Mouse (Mus musculus) bone marrow, adult 2 months (tissue): ENCODE data around the gene Tnfaip3. TPM values are rescaled to one million over a fixed set of nuclear protein-coding genes. Genes with fewer than 3 reads are reported as not detected.

Experiments used
- H3K27ac ChIP-seq: fragments of 200-500 bp; 2 replicates; pipeline ENCODE4 v1.5.1; 2012; ENCODE audit warnings: low read depth, mild to moderate bottlenecking, control low read depth, inconsistent platforms, low read length; ENCODE audit not compliant: control insufficient read depth, poor library complexity, insufficient read depth
- H3K4me1 ChIP-seq: fragments of 200-500 bp; 2 replicates; pipeline ENCODE4 v1.6.1; 2011; ENCODE audit warnings: low read length; ENCODE audit not compliant: control insufficient read depth, insufficient read depth
- H3K4me3 ChIP-seq: fragments of 200-500 bp; replicated peaks from 2 replicates; pipeline ENCODE3; 2011; ENCODE audit warnings: mild to moderate bottlenecking, low read depth, low read length, control low read depth; ENCODE audit not compliant: control insufficient read depth
- CTCF ChIP-seq: fragments of 200-500 bp; IDR thresholded peaks from 2 replicates; pipeline ENCODE4 v1.5.1; 2011; ENCODE audit warnings: low read length, control low read depth; ENCODE audit not compliant: control insufficient read depth, insufficient read depth
- POLR2A ChIP-seq: fragments of 200-500 bp; IDR thresholded peaks from 2 replicates; pipeline ENCODE4 v1.6.1; 2011; ENCODE audit warnings: low read depth, mild to moderate bottlenecking, control low read depth, low read length, borderline replicate concordance; ENCODE audit not compliant: control insufficient read depth
- WGBS: fragments of 180-500 bp; shearing (Covaris S2); methylation state at CpG from one replicate; pipeline ENCODE4 v1.1.7; 2018; 5-methylcytosine and 5-hydroxymethylcytosine counted together
- polyA plus RNA-seq: library from polyadenylated mRNA; stranded (reverse); fragments of >200 nt; gene quantifications from 2 replicates; pipeline ENCODE4 v1.2.4, GENCODE M21; 2011; ENCODE audit warnings: low replicate concordance; ENCODE audit not compliant: missing spikeins, insufficient read depth, insufficient read length

Gene Tnfaip3
- polyA plus RNA-seq, 1 experiment, result 3.9 TPM

- H3K4me1 ChIP-seq, result peaks cover 3% of the 10 kb centered on the region; the same call in 1 of the 2 replicates
- TF ChIP-seq CTCF (no peak), POLR2A (no peak)
- no peak overlapping the region for H3K27ac ChIP-seq
- 2% methylated on average over 7 of the region's 7 CpGs for WGBS
- H3K4me3 ChIP-seq, result no peak overlapping the region
These were observed 50.6 kb downstream of the Tnfaip3 start for GRCm38 (mm10) chr10:18964856-18965255.

- Histone ChIP-seq H3K4me1 (peaks cover 2% of the 10 kb centered on the region; the same call in 1 of the 2 replicates), H3K27ac (no peak overlapping the region), H3K4me3 (no peak overlapping the region)
- no peak for TF ChIP-seq CTCF
- no peak for TF ChIP-seq POLR2A
- 27% methylated on average over 14 of the region's 14 CpGs for WGBS
These were observed 55.5 kb downstream of the Tnfaip3 start for GRCm38 (mm10) chr10:18959777-18960492.

GRCm38 (mm10) chr10:18953706-18954071 lies 61.8 kb downstream of the Tnfaip3 start:
- 2% methylated on average over 1 of the region's 1 CpGs for WGBS
- H3K27ac ChIP-seq, result no peak overlapping the region
- no peaks in the 10 kb centered on the region for H3K4me1 ChIP-seq
- H3K4me3 ChIP-seq, result no peak overlapping the region
- TF ChIP-seq CTCF, result no peak
- no peak for TF ChIP-seq POLR2A

- Histone ChIP-seq H3K4me3 (no peak overlapping the region), H3K27ac (no peak overlapping the region), H3K4me1 (no peaks in the 10 kb centered on the region)
- TF ChIP-seq CTCF (no peak), POLR2A (no peak)
These were observed 62.3 kb downstream of the Tnfaip3 start for GRCm38 (mm10) chr10:18953011-18953705.

Other genes starting within 250 kb of the Tnfaip3 start
- not detected in 2 replicates for gene Gm4922, start 228.9 kb downstream of the Tnfaip3 start, polyA plus RNA-seq
- 4.6 TPM in 1 of 2 replicates, not detected in the other for gene Perp, start 170.6 kb downstream of the Tnfaip3 start, polyA plus RNA-seq